Mouse (Mus musculus) C2C12 (cell line): ENCODE measurements at regions not wholly inside any gene's neighbourhood (a gene's known extent, or its start where the extent isn't known, plus 50 kb on each side); places are given as distances from the start of the nearest gene placed in this dataset.
"Not testable (repeated sequence)": the region's sequence is repeated elsewhere in the genome, so short reads cannot be mapped to it uniquely, and the experiment has no call there.

ENCODE experiments used
- CEBPB ChIP-seq: IDR thresholded peaks from one replicate; pipeline ENCODE4 v1.6.1; 2011; ENCODE audit warnings: low read depth, mild to moderate bottlenecking, control low read depth, moderate library complexity
- CTCF ChIP-seq: IDR thresholded peaks from one replicate; pipeline ENCODE4 v1.5.1; 2011; ENCODE audit not compliant: control insufficient read depth, insufficient read depth, insufficient read length
- MAX ChIP-seq: IDR thresholded peaks from one replicate; pipeline ENCODE4 v1.6.1; 2011; ENCODE audit warnings: mild to moderate bottlenecking, control low read depth
- USF1 ChIP-seq: IDR thresholded peaks from one replicate; pipeline ENCODE4 v1.6.1; 2011; ENCODE audit warnings: low read depth, mild to moderate bottlenecking, control low read depth, moderate library complexity

DNA sequence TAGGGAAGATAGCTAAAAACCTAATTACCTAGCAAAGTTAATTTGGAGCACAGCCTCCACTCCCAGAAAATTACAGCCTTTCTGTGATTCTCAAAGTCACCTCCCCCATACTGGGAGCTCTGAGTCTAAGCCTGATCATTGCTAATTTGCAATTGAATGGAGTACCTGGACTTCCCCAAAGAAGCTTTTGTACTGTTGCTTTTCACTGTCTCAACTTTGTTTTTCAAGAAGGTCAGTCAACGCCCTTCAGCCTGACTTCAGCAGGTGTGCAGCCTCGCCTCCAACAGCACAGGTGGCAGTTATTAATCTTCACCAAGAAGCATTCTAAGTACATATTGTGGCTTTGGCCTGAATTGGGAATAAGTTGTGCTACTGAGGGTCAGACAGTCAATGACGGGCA, 67.7 kb upstream of the Dnajc1 start:
- not testable (repeated sequence) for TF ChIP-seq MAX, USF1, CTCF, CEBPB
